Mouse (Mus musculus) kidney, embryonic 14.5 days (tissue): Measurements from ENCODE around the gene D17H6S53E. TPM values are rescaled to one million over a fixed set of nuclear protein-coding genes. Genes with fewer than 3 reads are reported as not detected.

Source experiments
- ATAC-seq: fragments of 200-750 bp; cut with Nextera tagmentation; 2 replicates; pipeline ENCODE4 v1.8.0; 2017; ENCODE audit warnings: moderate number of reproducible peaks, mild to moderate bottlenecking, moderate TSS enrichment, moderate library complexity; ENCODE audit not compliant: low FRiP score, low TSS enrichment
- H3K27ac ChIP-seq: fragments of 300-500 bp; sonication (generic); 2 replicates; pipeline ENCODE4 v1.5.1; 2014; ENCODE audit warnings: low read depth, mild to moderate bottlenecking, low read length, moderate library complexity, mixed read lengths
- H3K27me3 ChIP-seq: fragments of 300-500 bp; sonication (generic); 2 replicates; pipeline ENCODE4 v1.6.1; 2014; ENCODE audit warnings: mild to moderate bottlenecking, low read length; ENCODE audit not compliant: control insufficient read depth, insufficient read depth
- H3K36me3 ChIP-seq: fragments of 300-500 bp; sonication (generic); 2 replicates; pipeline ENCODE4 v1.6.1; 2014; ENCODE audit warnings: low read length, mixed read lengths; ENCODE audit not compliant: control insufficient read depth, insufficient read depth
- H3K4me1 ChIP-seq: fragments of 300-500 bp; sonication (generic); 2 replicates; pipeline ENCODE4 v1.6.1; 2014; ENCODE audit warnings: low read length, mixed read lengths; ENCODE audit not compliant: control insufficient read depth, insufficient read depth
- H3K4me2 ChIP-seq: fragments of 300-500 bp; sonication (generic); replicated peaks from 2 replicates; pipeline ENCODE4 v1.6.1; 2014; ENCODE audit warnings: low read depth, mild to moderate bottlenecking, low read length
- H3K4me3 ChIP-seq: fragments of 300-500 bp; sonication (generic); 2 replicates; pipeline ENCODE4 v1.5.1; 2014; ENCODE audit warnings: mild to moderate bottlenecking, low read length
- H3K9ac ChIP-seq: fragments of 300-500 bp; sonication (generic); 2 replicates; pipeline ENCODE4 v1.6.1; 2014; ENCODE audit warnings: low read depth, mild to moderate bottlenecking, low read length, moderate library complexity
- H3K9me3 ChIP-seq: fragments of 300-500 bp; sonication (generic); 2 replicates; pipeline ENCODE4 v1.6.1; 2016; ENCODE audit warnings: low read length; ENCODE audit not compliant: control insufficient read depth
- WGBS: fragments of 180-500 bp; shearing (Covaris S2); extraction: QIAGEN DNeasy Blood & Tissue Kit; methylation state at CpG from one replicate; pipeline ENCODE4 v1.1.7; 2014; 5-methylcytosine and 5-hydroxymethylcytosine counted together
- polyA plus RNA-seq: library from polyadenylated mRNA; unstranded; fragments of >200 nt; fragmentation: Nextera tagmentation; extraction: Ambion mirVana; gene quantifications from 2 replicates; pipeline ENCODE4 v1.2.1, GENCODE M21; 2014

Gene D17H6S53E
- polyA plus RNA-seq, 1 experiment from 2014 or later = 9.4 TPM

DNA sequence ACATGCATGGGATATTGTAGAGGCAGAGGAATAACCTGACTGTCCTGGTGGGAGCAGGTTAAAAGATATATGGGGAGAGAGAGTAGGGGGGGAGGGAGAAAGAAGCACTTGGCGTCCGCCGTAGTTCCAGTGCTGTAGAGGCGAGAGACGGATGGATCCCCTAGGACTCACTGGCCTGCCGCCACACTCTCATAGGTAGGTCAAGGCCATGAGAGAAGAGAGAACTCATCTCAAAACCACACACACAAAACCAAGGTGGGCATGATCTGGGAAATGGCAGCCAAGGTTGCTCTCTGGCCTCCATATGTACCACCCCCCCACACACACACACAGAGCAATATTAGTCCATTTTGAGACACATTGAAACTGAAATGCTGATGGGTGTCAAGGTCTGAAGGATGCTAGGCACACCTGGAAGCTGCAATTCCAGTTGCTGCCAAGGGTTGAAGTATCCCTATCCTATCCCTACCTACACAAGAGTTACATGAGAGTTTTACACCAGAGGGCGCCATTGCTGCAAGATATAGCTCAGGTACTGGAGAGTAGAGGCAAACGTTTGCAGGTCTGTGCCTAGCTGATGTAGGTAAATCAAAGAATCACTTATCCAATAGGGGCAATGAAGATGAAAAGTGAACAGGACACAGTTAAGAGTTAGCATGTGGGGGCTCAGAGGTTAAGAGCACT lies 40.3 kb downstream of the D17H6S53E start:
- Histone ChIP-seq H3K4me2 (peak overlapping the region; percentile 48; the same call in 1 of the 2 replicates), H3K27ac (peak overlapping the region; percentile 96; the same call in 1 of the 2 replicates), H3K9ac (no peak overlapping the region), H3K9me3 (no peaks in the 10 kb centered on the region), H3K4me3 (peak overlapping the region; percentile 87; the same call in 1 of the 2 replicates), H3K27me3 (no peaks in the 10 kb centered on the region), H3K4me1 (peaks cover 18% of the 10 kb centered on the region; the same call in 1 of the 2 replicates), H3K36me3 (peaks cover 12% of the 10 kb centered on the region)
- no peak for ATAC-seq
- WGBS = 58% methylated on average over 8 of the region's 8 CpGs

DNA sequence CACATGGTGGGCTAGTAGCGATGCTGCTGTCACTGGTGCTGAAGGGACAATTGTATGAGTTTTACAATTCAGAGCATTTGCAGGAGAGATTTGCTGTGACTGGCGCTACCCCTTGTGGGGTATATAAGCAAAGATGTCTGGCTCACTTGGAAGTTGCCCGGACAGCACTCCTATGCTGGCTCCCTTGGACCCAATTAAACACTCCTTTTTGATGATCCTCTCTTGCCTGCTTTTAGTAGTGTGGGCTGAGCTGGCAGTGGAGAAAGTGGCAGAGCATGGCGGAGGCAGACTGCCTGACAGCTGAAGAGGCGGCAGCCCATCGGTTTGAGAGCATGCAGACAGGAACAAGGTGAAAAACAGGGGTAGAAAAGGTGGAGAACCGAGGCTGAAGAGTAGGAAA lies 41.6 kb downstream of the D17H6S53E start:
- Histone ChIP-seq H3K9me3 (no peaks in the 10 kb centered on the region), H3K27me3 (no peaks in the 10 kb centered on the region)
- WGBS = 89% methylated on average over 7 of the region's 7 CpGs

DNA sequence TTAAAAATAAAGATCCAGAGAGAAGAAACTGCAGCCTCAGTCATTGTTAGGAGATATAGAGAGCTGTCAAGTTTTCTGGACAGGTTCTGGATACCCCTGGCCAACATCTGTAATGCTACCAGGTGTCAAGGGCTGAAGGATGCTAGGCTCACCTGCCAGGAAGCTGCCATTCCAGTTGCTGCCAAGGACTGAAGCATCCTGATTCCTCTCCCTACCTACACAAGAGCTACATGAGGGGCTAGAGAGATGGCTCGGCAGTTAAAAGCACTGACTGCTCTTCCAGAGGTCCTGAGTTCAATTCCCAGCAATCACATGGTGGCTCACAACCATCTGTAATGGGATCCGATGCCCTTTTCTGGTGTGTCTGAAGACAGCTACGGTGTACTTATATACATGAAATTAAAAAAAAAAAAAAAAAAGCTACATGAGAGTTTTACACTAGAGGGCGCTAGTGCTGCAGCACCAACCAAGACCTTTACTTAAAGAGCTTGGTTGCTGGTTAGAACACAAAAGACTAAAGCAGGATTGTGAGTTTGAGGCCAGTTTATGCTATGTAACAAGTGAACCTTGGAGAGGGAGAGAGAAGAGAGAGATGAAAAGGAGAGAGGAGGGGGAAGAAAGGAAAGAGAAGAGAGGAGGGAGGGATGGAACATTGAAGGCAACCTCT lies 42.5 kb downstream of the D17H6S53E start:
- no peak for ATAC-seq
- H3K9me3 ChIP-seq = no peaks in the 10 kb centered on the region
- no peaks in the 10 kb centered on the region for H3K36me3 ChIP-seq
- no peaks in the 10 kb centered on the region for H3K27me3 ChIP-seq
- H3K4me3 ChIP-seq = no peak overlapping the region
- H3K27ac ChIP-seq = no peak overlapping the region
- 22% methylated on average over 4 of the region's 4 CpGs for WGBS
- H3K4me2 ChIP-seq = no peak overlapping the region
- no peak overlapping the region for H3K9ac ChIP-seq
- no peaks in the 10 kb centered on the region; the same call in 1 of the 2 replicates for H3K4me1 ChIP-seq

More for the DNA sequence above, 41.6 kb downstream of the D17H6S53E start:
- Histone ChIP-seq H3K27ac (no peak overlapping the region), H3K9ac (no peak overlapping the region), H3K4me2 (no peak overlapping the region), H3K4me1 (peaks cover 5% of the 10 kb centered on the region; the same call in 1 of the 2 replicates), H3K36me3 (no peaks in the 10 kb centered on the region), H3K4me3 (no peak overlapping the region)
- no peak for ATAC-seq

DNA sequence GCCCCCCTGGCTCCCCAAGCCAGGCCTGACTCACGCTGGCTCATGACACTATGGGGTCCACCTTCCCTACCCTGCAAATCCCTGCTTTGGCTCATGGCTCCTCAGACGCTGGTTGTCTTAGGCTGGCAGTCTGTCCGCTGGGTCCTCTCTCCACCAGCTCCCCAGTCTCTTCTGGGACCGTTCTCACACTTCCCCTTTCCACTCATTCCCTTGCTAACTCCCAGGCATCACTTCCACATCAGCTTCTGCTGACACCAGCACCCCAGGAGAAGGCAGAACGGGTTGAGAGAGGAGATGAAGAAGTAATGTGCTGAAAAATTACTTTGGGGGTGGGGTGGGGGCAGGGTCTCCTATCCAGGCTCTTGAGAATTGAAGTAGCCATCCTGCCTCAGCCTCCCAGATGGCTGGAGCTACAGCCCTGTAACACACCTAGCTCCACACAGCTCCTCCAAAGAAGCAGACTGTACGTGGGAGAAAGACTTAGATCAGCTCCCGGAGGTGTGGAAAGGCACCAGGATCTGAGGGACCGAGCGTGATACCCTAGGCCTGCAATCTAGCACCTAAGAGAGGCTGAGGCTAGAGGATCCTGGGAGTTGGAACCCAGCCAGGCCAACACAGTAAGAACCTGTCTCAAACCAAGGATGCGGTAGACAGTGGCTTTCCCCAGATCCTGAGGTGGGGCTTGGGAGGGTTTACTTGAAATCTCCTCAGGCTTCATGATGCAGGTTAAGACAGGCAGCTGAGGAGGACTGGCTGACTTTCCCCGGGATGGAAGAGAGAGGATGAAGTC lies 46.5 kb downstream of the D17H6S53E start:
- Histone ChIP-seq H3K4me3 (no peak overlapping the region), H3K9ac (no peak overlapping the region), H3K27ac (no peak overlapping the region), H3K36me3 (no peaks in the 10 kb centered on the region), H3K27me3 (no peaks in the 10 kb centered on the region), H3K9me3 (no peaks in the 10 kb centered on the region), H3K4me1 (no peaks in the 10 kb centered on the region), H3K4me2 (no peak overlapping the region)
- 72% methylated on average over 11 of the region's 11 CpGs for WGBS
- no peak for ATAC-seq

DNA sequence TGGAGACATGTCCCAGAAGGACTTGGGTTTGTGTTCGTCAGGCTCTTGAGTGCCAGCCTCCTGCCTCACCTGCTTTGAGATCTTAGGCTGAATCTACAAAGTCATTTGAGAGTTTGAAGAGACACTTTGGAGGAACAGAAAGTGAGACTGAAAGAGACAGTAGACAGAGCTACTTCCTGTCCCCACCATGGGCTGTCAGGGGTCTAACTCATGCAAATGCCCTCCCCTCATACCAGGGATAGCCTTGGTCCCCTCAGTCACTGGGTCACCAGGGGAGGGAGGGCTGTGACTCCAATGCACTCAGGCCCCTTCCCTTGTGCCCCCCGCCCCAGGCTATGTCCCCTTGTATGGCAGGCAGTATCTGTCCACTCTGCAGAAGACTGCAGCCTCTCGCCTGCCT lies 47.2 kb downstream of the D17H6S53E start:
- Histone ChIP-seq H3K9me3 (no peaks in the 10 kb centered on the region), H3K9ac (no peak overlapping the region), H3K27me3 (no peaks in the 10 kb centered on the region), H3K4me2 (no peak overlapping the region), H3K4me3 (no peak overlapping the region), H3K4me1 (no peaks in the 10 kb centered on the region), H3K36me3 (no peaks in the 10 kb centered on the region), H3K27ac (no peak overlapping the region)
- 77% methylated on average over 3 of the region's 3 CpGs for WGBS
- no peak for ATAC-seq

DNA sequence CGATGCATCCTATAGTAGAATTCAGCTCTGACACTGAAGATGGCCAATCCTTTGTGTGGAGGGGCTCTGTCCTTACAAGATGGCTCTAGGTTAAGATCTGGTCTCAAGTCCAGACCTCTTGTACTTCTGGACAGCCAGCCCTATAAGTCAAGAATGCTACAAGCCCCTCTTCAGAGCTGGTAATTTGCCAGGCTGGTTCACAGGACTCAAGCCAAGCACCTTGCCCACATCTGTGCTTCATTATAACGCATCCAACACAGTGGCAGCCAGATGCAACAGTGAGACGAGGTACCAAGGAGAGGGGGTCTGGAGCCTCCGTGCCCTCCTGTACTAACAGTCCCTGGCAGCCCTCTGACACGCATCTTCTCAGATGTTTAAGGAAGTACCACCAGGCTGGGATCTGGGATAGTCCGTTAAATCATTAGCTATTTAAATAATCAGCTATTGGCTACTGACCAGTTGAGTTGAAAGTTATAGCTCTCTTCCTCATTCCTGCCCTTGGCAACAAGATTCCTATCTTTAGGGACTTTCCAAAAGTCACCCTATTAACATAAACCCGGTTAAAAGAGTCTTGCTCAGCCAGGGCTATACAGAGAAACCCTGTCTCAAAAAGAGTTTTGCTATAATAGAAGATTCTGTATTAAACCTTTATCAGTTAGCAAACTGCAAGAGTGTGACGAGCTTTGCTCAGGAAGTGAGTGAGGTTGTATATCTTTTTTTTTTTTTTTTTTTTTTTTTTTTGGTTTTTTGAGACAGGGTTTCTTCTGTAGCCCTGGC lies 48.2 kb downstream of the D17H6S53E start:
- ATAC-seq = no peak
- Histone ChIP-seq H3K4me1 (no peaks in the 10 kb centered on the region), H3K27me3 (no peaks in the 10 kb centered on the region), H3K4me3 (no peak overlapping the region), H3K27ac (no peak overlapping the region), H3K9me3 (no peaks in the 10 kb centered on the region), H3K9ac (no peak overlapping the region), H3K36me3 (no peaks in the 10 kb centered on the region), H3K4me2 (no peak overlapping the region)
- WGBS = 67% methylated on average over 8 of the region's 8 CpGs

DNA sequence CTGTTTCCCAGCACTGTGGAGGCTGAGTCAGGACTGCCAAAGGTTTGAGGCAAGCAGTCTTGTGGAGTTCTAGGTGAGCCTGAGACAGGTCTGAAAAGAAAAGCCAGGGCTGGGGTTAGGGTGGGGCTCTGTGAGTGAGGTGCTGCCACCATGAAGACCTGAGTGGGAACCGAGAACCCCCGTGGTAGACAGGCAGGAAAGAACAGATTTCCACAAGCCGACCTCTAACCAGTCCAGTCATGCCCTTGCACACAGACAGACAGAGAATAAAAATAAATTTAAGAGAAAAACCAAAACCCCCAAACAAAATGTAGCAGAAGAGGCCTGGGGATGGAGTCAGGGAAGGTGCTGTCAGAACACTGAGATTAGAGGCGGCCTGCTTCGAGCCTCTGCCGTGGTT lies 49.2 kb downstream of the D17H6S53E start:
- Histone ChIP-seq H3K9me3 (no peaks in the 10 kb centered on the region), H3K9ac (no peak overlapping the region), H3K27ac (no peak overlapping the region), H3K36me3 (no peaks in the 10 kb centered on the region), H3K4me3 (no peak overlapping the region), H3K4me1 (no peaks in the 10 kb centered on the region), H3K27me3 (no peaks in the 10 kb centered on the region), H3K4me2 (no peak overlapping the region)
- ATAC-seq = no peak
- WGBS = 67% methylated on average over 6 of the region's 6 CpGs

DNA sequence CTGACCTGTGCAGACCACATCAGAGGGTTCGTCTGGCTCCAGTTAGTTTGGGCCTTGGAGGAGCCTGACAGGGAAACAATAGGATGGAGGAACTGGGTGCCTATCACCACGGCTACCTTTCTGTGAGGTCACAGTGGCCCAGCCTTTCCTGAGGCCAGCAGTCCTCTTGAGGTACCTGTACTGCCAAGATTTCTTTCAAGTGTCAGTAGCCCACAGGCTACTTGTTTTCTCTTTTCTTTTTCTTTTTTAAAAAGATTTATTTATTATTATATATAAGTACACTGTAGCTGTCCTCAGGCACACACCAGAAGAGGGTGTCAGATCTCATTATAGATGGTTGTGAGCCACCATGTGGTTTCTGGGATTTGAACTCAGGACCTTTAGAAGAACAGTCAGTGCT lies 49.8 kb downstream of the D17H6S53E start, which contains the start of gene Aif1:
Aif1 (minus strand) TSS at position 101 of the 400 bp plus-strand sequence.
- H3K9ac ChIP-seq = no peak within 1 kb of the TSS
- no peak within 1 kb of the TSS for H3K27ac ChIP-seq
- H3K9me3 ChIP-seq = no peaks in the 10 kb centered on the region
- 42% methylated on average over 2 of the region's 2 CpGs for WGBS
- no peaks in the 10 kb centered on the region for H3K4me1 ChIP-seq
- ATAC-seq = no peak
- no peaks in the 10 kb centered on the region for H3K36me3 ChIP-seq
- no peak within 1 kb of the TSS for H3K4me3 ChIP-seq
- no peaks in the 10 kb centered on the region for H3K27me3 ChIP-seq
- H3K4me2 ChIP-seq = no peak within 1 kb of the TSS
